Mouse (Mus musculus): ENCODE measurements around the gene Gm47996. TPM values are rescaled to one million over a fixed set of nuclear protein-coding genes. Genes with fewer than 3 reads are reported as not detected.
"Not testable (repeated sequence)": the region's sequence is repeated elsewhere in the genome, so short reads cannot be mapped to it uniquely, and the experiment has no call there.

The Gm47996 gene
- not detected for total RNA-seq (2021)
- long read RNA-seq, experiment 1: 0 reads
- long read RNA-seq, experiment 2: 0 reads

DNA sequence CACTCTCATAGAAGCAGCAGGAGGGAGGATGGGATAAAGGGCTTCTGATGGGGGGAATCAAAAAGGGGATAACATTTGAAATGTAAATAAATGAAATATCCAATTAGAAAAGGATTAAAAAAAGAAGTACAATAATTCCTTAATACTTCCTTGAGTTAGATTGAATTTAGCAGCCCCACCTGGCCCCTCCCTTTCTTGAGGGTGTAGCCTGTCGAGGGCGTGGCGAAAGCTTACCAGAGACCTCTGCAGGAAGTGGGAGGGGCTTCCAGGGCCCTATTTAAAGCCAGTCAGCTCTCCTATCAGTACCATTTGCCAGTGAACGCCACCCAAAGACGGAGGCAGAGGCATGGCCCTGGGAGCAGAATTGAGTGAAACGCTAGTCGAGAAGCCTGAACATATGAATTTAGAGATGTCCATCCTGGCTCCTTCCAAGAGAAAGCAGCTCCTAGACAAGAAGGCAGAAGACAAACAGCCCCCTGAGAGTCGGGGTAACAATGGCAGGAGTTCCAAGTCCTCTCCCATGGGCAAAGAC is at the start of gene Gm47996:
Gene Gm47996 (plus strand): TSS at position 308 of the 532 bp plus-strand sequence.
- DNase-seq (ENCODE audit: low spot score in 2 of 2): not testable (repeated sequence)

GRCm38 (mm10) chr1:151166031-151166430 is 43.9 kb upstream of the Gm47996 start:
- DNase-seq (ENCODE audit: low spot score in 2 of 2): no peak

DNA sequence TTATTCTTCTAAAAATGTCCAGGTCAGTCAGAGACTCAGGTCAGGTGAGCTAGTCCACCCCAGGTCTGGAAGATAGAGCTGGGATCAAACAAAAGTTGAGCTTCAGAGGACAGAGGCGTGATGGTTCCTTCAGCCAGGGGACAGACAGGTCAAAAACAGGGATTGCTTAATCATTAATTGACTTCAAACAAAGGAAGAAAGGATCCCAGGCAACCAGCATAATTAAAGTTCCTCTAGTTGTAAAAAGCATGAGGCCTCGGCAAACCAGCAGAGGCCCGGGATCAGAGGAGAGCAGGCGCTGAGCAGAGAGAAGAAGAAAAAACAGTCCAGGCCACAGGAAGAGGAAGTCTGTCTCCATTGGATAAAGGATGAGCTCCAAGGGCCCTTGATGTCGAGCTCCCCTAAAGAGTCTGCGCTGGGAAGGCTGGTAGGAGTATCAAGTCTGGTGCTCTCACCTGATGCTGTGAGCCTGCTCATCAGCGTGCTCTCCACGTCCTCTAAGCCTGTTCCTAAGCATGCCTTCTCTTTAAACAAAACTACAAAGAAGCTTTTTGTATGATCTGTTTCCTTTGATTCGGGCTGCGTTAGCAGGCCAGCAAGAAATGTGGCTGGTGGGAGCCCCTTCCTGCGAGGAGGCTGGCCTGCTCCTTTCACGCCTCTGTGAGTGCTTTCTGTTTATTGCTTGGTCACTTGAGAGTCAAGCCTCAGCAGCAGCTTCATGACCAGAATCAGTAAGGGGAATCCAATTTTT is 42.5 kb upstream of the Gm47996 start:
- DNase-seq (ENCODE audit: low spot score in 2 of 2): no peak

GRCm38 (mm10) chr1:151168637-151169036 is 41.3 kb upstream of the Gm47996 start:
- DNase-seq (ENCODE audit: low spot score in 2 of 2): no peak

GRCm38 (mm10) chr1:151171572-151172461 is 38.1 kb upstream of the Gm47996 start:
- DNase-seq (ENCODE audit: low spot score in 2 of 2): no peak

DNA sequence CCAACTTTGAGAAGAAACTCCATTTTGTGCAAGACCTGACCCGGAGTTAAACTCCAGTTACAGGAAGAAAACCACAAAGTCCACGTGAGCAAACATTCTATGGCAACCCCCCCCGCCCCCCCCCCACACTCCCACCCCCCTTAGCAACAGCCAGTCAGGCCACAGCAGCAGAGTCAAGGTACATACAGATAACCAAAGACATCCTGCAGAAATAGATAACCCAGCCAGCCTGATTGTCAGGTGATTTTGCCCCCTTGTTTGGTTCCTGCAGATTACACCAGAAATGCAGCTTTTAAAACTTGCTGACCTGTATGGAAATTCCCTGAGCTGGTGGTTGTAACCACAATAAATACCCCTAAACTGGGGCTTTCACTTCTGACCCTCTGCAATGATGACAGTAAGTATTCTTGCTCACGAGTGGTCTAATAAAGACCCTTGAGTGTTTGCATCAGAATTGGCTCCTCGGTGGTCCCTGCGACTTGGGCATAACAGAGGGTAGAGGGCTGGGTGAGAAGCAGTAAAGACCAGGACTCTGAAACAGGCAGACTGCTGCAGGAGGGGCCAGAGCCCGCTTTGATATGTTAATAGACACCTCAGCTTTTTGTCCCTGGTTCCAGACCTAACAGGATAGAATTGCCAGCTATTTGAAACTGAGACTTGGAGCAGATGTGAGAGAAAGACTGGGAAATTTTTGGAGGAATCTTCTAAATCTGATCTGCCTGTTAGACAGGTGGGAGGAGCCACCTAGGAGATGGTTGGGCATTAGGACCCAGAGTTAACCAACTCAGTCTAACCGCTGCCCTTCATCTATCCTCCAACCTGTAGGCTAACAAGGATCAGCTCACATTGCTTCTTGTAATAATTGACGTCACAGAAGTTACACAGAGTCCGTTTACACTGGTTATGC is 32.6 kb upstream of the Gm47996 start:
- no peak for DNase-seq (ENCODE audit: low spot score in 2 of 2)

- DNase-seq (ENCODE audit: low spot score in 2 of 2): no peak
Observed at GRCm38 (mm10) chr1:151177937-151178271, 32.0 kb upstream of the Gm47996 start.

GRCm38 (mm10) chr1:151178505-151179083 is 31.3 kb upstream of the Gm47996 start:
- DNase-seq (ENCODE audit: low spot score in 2 of 2): no peak

DNA sequence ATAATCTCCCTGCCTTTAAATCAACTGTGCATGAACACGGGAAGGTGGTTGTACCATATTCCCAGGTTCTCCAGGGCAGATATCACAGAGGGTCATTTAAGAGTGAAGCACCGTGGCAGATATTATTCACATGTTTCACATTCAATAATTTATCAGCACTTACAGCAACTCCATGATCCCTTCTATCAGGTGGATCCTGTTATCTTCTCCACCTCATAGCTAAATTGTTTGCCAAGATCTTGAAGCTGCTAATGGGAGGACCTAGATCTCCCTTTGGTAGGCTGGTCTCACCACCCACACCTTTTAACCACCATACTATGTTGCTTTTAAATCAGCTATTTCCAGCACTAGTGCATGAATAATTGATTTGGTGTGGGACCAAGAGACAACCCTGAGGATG is 29.8 kb upstream of the Gm47996 start:
- DNase-seq (ENCODE audit: low spot score in 2 of 2): no peak

DNA sequence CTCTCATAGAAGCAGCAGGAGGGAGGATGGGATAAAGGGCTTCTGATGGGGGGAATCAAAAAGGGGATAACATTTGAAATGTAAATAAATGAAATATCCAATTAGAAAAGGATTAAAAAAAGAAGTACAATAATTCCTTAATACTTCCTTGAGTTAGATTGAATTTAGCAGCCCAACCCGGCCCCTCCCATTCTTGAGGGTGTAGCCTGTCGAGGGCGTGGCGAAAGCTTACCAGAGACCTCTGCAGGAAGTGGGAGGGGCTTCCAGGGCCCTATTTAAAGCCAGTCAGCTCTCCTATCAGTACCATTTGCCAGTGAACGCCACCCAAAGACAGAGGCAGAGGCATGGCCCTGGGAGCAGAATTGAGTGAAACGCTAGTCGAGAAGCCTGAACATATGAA is 27.7 kb upstream of the Gm47996 start, which contains the start of gene Gm47985:
Gene Gm47985 (plus strand): TSS at position 272 of the 400 bp plus-strand sequence.
- not testable (repeated sequence) for DNase-seq (ENCODE audit: low spot score in 2 of 2)

GRCm38 (mm10) chr1:151186186-151186585 is 23.7 kb upstream of the Gm47996 start:
- not testable (repeated sequence) for DNase-seq (ENCODE audit: low spot score in 2 of 2)

DNA sequence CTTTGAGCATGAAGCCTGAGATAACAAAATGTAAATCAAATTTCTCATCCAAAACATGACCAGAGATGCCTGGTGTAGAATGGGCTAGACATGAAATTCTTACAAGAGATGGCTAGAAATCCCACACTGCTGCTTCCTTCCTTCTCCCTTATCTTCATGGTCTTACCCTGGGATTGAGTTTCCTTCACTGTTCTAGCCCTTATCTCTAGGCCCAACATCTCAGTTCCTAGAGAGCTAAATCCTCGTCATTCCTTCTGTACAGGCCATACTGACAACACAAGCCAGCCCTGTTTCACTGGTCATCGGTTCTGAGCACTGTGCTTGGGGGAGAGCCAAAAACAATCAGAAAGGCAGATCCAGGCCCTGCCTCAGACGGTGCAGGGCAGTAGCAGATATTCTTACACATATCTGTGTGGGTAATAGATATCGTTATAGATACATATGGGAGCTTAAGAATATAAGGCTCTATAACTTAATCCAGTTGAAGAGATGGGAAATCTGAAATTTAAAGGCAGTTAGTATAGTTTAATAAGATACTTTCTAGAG is 23.0 kb upstream of the Gm47996 start:
- DNase-seq (ENCODE audit: low spot score in 2 of 2): not testable (repeated sequence)

DNA sequence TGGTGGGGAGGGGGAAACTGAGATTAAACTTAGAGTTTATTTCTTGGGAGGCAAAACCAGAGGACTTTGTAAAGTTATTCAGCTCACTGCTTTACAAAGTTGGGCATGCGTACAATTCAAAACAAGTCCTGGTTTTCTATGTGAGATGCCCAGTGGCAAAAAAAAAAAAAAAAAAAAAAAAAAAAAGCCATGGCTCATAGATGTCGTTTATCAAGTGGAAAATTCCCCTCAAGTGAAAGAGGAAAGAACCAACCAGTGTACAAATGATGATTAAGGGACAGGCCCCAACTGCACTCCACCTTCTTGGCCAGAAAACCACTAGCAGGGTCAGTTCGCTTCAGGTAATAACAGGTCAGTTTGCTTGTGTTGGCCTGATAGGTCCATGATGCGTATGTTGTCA is 21.5 kb upstream of the Gm47996 start:
- DNase-seq (ENCODE audit: low spot score in 2 of 2): no peak

GRCm38 (mm10) chr1:151192075-151192474 is 17.9 kb upstream of the Gm47996 start, which contains the start of gene Gm8947:
Gene Gm8947, plus strand, starts transcription at chr1:151192376.
- DNase-seq (ENCODE audit: low spot score in 2 of 2): not testable (repeated sequence)

GRCm38 (mm10) chr1:151192739-151193138 is 17.2 kb upstream of the Gm47996 start:
- not testable (repeated sequence) for DNase-seq (ENCODE audit: low spot score in 2 of 2)

- not testable (repeated sequence) for DNase-seq (ENCODE audit: low spot score in 2 of 2)
Observed at GRCm38 (mm10) chr1:151195986-151196385, 13.9 kb upstream of the Gm47996 start.

GRCm38 (mm10) chr1:151196690-151197089 is 13.2 kb upstream of the Gm47996 start:
- not testable (repeated sequence) for DNase-seq (ENCODE audit: low spot score in 2 of 2)

- not testable (repeated sequence) for DNase-seq (ENCODE audit: low spot score in 2 of 2)
Observed at GRCm38 (mm10) chr1:151198120-151198519, 11.8 kb upstream of the Gm47996 start, which contains the start of gene Gm47995. Gene Gm47995, plus strand, starts transcription at chr1:151198448.

DNA sequence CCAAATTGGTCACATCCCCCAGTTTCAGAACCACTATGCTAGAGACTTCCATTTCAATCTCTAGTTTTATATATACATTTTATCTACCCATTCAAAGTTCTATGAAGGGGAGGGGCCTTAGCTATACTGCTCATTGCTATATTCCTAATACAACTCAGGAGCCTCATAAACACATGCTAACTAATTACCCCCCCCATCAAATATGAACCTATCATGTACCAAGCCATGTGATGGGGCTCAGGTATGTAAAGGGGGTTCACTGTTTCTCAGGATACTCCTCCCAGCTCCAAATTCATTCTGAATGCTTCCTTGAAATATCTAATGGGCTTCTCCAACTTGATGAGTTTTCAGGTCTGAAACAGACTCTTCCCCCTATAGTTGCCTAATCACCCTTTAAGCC is 9.3 kb upstream of the Gm47996 start:
- not testable (repeated sequence) for DNase-seq (ENCODE audit: low spot score in 2 of 2)

- DNase-seq (ENCODE audit: low spot score in 2 of 2): not testable (repeated sequence)
Observed at GRCm38 (mm10) chr1:151202771-151203170, 7.2 kb upstream of the Gm47996 start.
